Mouse (Mus musculus): ENCODE measurements at regions not wholly inside any gene's neighbourhood (a gene's known extent, or its start where the extent isn't known, plus 50 kb on each side); places are given as distances from the start of the nearest gene placed in this dataset.

DNA sequence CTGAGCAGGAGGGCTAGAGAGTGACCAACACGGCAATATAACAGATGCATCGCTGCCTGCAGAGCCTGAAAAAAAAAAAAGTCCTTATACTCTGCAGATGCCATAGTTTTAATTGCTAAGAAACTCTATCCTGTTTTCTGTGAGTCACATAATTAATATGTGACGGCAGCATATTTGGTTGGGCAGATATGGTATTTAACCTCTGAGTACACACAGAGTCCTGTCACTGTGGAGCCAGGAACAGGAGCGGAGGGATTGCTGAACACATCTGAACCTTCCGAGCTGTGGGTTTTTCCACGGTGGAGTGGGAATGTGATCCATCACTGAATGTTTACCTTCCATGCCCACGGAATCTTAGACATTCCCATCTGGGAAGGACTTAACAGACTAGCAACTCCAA is 208.7 kb upstream of the Gm12728 start:
- DNase-seq (ENCODE audit: low spot score) = no peak
- no peak overlapping the region for H3K4me2 ChIP-seq (ENCODE audit: low read length)

GRCm38 (mm10) chr4:105584329-105584925 is 205.2 kb upstream of the Gm12728 start:
- Histone ChIP-seq H3K27ac (ENCODE audit: low read depth) (no peak overlapping the region), H3K36me3 (ENCODE audit: control insufficient read depth, insufficient read depth, low read length) (no peaks in the 10 kb centered on the region), H3K4me3 (ENCODE audit: low read depth, low read length) (no peak overlapping the region), H3K27me3 (replicated peaks; ENCODE audit: control insufficient read depth, insufficient read depth, low read length) (no peaks in the 10 kb centered on the region), H3K4me1 (replicated peaks; ENCODE audit: control insufficient read depth, insufficient read depth, low read length) (no peaks in the 10 kb centered on the region), H3K4me2 (ENCODE audit: low read length) (no peak overlapping the region), H3K9ac (ENCODE audit: low read length) (no peak overlapping the region), H3K9me3 (ENCODE audit: control insufficient read depth, low read length) (no peaks in the 10 kb centered on the region)
- DNase-seq (ENCODE audit: low spot score) = no peak
- no peak for ATAC-seq (replicated peaks; ENCODE audit: low FRiP score, low TSS enrichment, low read depth)
- 72% methylated on average over 10 of the region's 10 CpGs for WGBS

More for the DNA sequence above, 208.7 kb upstream of the Gm12728 start:
- no peak for ATAC-seq (replicated peaks; ENCODE audit: low FRiP score, low TSS enrichment, low read depth)
- no peaks in the 10 kb centered on the region for H3K36me3 ChIP-seq (ENCODE audit: control insufficient read depth, insufficient read depth, low read length)
- H3K4me3 ChIP-seq (ENCODE audit: low read depth, low read length) = no peak overlapping the region
- no peaks in the 10 kb centered on the region for H3K27me3 ChIP-seq (replicated peaks; ENCODE audit: control insufficient read depth, insufficient read depth, low read length)
- H3K9me3 ChIP-seq (ENCODE audit: control insufficient read depth, low read length) = no peaks in the 10 kb centered on the region
- no peak overlapping the region for H3K27ac ChIP-seq (ENCODE audit: low read depth)
- WGBS = 50% methylated on average over 7 of the region's 7 CpGs
- H3K4me1 ChIP-seq (replicated peaks; ENCODE audit: control insufficient read depth, insufficient read depth, low read length) = no peaks in the 10 kb centered on the region
- H3K9ac ChIP-seq (ENCODE audit: low read length) = no peak overlapping the region

DNA sequence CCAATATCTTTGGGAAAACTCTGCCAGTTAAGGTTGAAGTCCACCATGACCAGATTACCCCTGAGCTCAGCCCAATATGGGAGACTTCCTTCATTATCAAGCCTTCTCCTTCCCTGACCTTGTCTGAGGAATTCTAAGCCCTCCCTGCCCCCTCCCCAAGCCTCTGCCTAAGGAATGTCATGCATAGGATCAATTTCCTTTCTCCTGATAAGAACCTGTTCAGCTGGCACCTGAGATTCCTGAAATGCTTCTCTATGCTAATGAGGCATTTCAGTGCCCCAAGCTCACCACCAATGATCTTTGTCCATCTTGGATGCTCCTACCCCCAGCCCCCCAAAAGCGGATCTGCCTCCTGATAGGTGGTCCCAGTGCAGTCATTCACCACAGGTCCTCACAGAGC is 186.0 kb upstream of the Gm12728 start:
- H3K4me2 ChIP-seq (ENCODE audit: low read length) = no peak overlapping the region
- H3K36me3 ChIP-seq (ENCODE audit: control insufficient read depth, insufficient read depth, low read length) = no peaks in the 10 kb centered on the region
- no peaks in the 10 kb centered on the region for H3K27me3 ChIP-seq (replicated peaks; ENCODE audit: control insufficient read depth, insufficient read depth, low read length)
- DNase-seq (ENCODE audit: low spot score) (no peak), ATAC-seq (replicated peaks; ENCODE audit: low FRiP score, low TSS enrichment, low read depth) (no peak)
- no peaks in the 10 kb centered on the region for H3K4me1 ChIP-seq (replicated peaks; ENCODE audit: control insufficient read depth, insufficient read depth, low read length)
- 73% methylated on average over 1 of the region's 1 CpGs for WGBS
- H3K4me3 ChIP-seq (ENCODE audit: low read depth, low read length) = no peak overlapping the region
- H3K27ac ChIP-seq (ENCODE audit: low read depth) = no peak overlapping the region
- no peak overlapping the region for H3K9ac ChIP-seq (ENCODE audit: low read length)
- H3K9me3 ChIP-seq (ENCODE audit: control insufficient read depth, low read length) = no peaks in the 10 kb centered on the region

DNA sequence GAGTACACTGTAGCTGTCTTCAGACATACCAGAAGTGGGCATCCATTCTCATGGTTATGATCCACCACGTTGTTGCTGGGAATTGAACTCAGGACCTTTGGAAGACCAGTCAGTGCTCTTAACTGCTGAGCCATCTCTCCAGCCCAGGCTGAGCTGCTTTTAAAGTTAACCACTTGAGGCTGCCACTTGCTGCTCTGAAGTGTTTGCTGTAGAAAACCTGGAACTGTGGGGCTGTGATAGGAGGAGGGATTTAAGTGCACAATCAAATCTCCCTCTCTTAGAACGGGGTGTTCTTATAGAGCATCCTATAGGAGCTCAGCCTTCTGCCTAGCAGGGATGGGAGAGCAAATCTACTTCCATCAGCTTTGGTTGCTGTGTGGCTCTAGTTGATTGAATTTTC is 185.1 kb upstream of the Gm12728 start:
- Histone ChIP-seq H3K27ac (ENCODE audit: low read depth) (no peak overlapping the region), H3K9me3 (ENCODE audit: control insufficient read depth, low read length) (no peaks in the 10 kb centered on the region), H3K9ac (ENCODE audit: low read length) (no peak overlapping the region), H3K4me3 (ENCODE audit: low read depth, low read length) (no peak overlapping the region), H3K27me3 (replicated peaks; ENCODE audit: control insufficient read depth, insufficient read depth, low read length) (no peaks in the 10 kb centered on the region), H3K4me2 (ENCODE audit: low read length) (no peak overlapping the region), H3K36me3 (ENCODE audit: control insufficient read depth, insufficient read depth, low read length) (no peaks in the 10 kb centered on the region), H3K4me1 (replicated peaks; ENCODE audit: control insufficient read depth, insufficient read depth, low read length) (no peaks in the 10 kb centered on the region)
- no peak for ATAC-seq (replicated peaks; ENCODE audit: low FRiP score, low TSS enrichment, low read depth)
- DNase-seq (ENCODE audit: low spot score) = no peak
- WGBS = 80% methylated on average over 2 of the region's 2 CpGs

GRCm38 (mm10) chr4:105606731-105607130 is 182.9 kb upstream of the Gm12728 start:
- Histone ChIP-seq H3K27me3 (replicated peaks; ENCODE audit: control insufficient read depth, insufficient read depth, low read length) (no peaks in the 10 kb centered on the region), H3K4me2 (ENCODE audit: low read length) (no peak overlapping the region), H3K4me3 (ENCODE audit: low read depth, low read length) (no peak overlapping the region), H3K36me3 (ENCODE audit: control insufficient read depth, insufficient read depth, low read length) (no peaks in the 10 kb centered on the region), H3K9me3 (ENCODE audit: control insufficient read depth, low read length) (no peaks in the 10 kb centered on the region), H3K4me1 (replicated peaks; ENCODE audit: control insufficient read depth, insufficient read depth, low read length) (no peaks in the 10 kb centered on the region), H3K27ac (ENCODE audit: low read depth) (no peak overlapping the region), H3K9ac (ENCODE audit: low read length) (no peak overlapping the region)
- DNase-seq (ENCODE audit: low spot score) (no peak), ATAC-seq (replicated peaks; ENCODE audit: low FRiP score, low TSS enrichment, low read depth) (no peak)
- 45% methylated on average over 5 of the region's 5 CpGs for WGBS

DNA sequence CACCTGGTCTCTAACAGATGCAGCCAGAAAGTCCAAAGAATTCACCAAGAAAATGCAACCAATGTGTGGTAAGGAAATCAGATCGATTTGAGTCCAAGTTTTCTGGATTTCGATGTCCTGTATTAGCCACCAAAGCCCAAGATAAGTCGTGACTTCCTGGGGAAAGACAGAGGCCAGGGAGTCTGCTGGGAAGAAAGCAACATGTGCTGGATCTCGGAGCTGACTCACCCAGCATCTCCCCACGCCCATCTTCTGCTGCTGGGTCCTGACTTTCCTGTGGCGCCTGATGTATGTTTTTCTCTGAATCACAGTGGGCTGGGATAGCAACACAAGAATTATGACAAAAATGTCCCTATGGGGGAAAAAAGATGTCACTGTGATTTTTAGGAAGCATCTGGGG is 178.8 kb upstream of the Gm12728 start:
- no peak for DNase-seq (ENCODE audit: low spot score)
- no peak for ATAC-seq (replicated peaks; ENCODE audit: low FRiP score, low TSS enrichment, low read depth)
- Histone ChIP-seq H3K9ac (ENCODE audit: low read length) (no peak overlapping the region), H3K4me3 (ENCODE audit: low read depth, low read length) (no peak overlapping the region), H3K27ac (ENCODE audit: low read depth) (no peak overlapping the region), H3K9me3 (ENCODE audit: control insufficient read depth, low read length) (no peaks in the 10 kb centered on the region), H3K27me3 (replicated peaks; ENCODE audit: control insufficient read depth, insufficient read depth, low read length) (no peaks in the 10 kb centered on the region), H3K36me3 (ENCODE audit: control insufficient read depth, insufficient read depth, low read length) (no peaks in the 10 kb centered on the region), H3K4me1 (replicated peaks; ENCODE audit: control insufficient read depth, insufficient read depth, low read length) (no peaks in the 10 kb centered on the region), H3K4me2 (ENCODE audit: low read length) (no peak overlapping the region)
- 64% methylated on average over 6 of the region's 6 CpGs for WGBS

- Histone ChIP-seq H3K9ac (ENCODE audit: low read length) (no peak overlapping the region), H3K4me1 (replicated peaks; ENCODE audit: control insufficient read depth, insufficient read depth, low read length) (no peaks in the 10 kb centered on the region)
- WGBS = 75% methylated on average over 2 of the region's 2 CpGs
Observed at GRCm38 (mm10) chr4:105614390-105614789, 175.3 kb upstream of the Gm12728 start.

GRCm38 (mm10) chr4:105626371-105627320 is 163.0 kb upstream of the Gm12728 start:
- Histone ChIP-seq H3K4me3 (ENCODE audit: low read depth, low read length) (no peak overlapping the region), H3K4me2 (ENCODE audit: low read length) (no peak overlapping the region), H3K4me1 (replicated peaks; ENCODE audit: control insufficient read depth, insufficient read depth, low read length) (no peaks in the 10 kb centered on the region), H3K9ac (ENCODE audit: low read length) (no peak overlapping the region), H3K36me3 (ENCODE audit: control insufficient read depth, insufficient read depth, low read length) (no peaks in the 10 kb centered on the region), H3K27ac (ENCODE audit: low read depth) (no peak overlapping the region), H3K9me3 (ENCODE audit: control insufficient read depth, low read length) (no peaks in the 10 kb centered on the region), H3K27me3 (replicated peaks; ENCODE audit: control insufficient read depth, insufficient read depth, low read length) (no peaks in the 10 kb centered on the region)
- WGBS = 73% methylated on average over 14 of the region's 14 CpGs
- no peak for DNase-seq (ENCODE audit: low spot score)
- ATAC-seq (replicated peaks; ENCODE audit: low FRiP score, low TSS enrichment, low read depth) = no peak

More at GRCm38 (mm10) chr4:105614390-105614789, 175.3 kb upstream of the Gm12728 start:
- H3K27me3 ChIP-seq (replicated peaks; ENCODE audit: control insufficient read depth, insufficient read depth, low read length) = no peaks in the 10 kb centered on the region
- no peaks in the 10 kb centered on the region for H3K9me3 ChIP-seq (ENCODE audit: control insufficient read depth, low read length)
- no peaks in the 10 kb centered on the region for H3K36me3 ChIP-seq (ENCODE audit: control insufficient read depth, insufficient read depth, low read length)
- H3K4me2 ChIP-seq (ENCODE audit: low read length) = no peak overlapping the region
- ATAC-seq (replicated peaks; ENCODE audit: low FRiP score, low TSS enrichment, low read depth) (no peak), DNase-seq (ENCODE audit: low spot score) (no peak)
- no peak overlapping the region for H3K4me3 ChIP-seq (ENCODE audit: low read depth, low read length)
- no peak overlapping the region for H3K27ac ChIP-seq (ENCODE audit: low read depth)

Measured in intestine, embryonic 14.5 days (tissue).